Mouse (Mus musculus): ENCODE data around the gene Kif7. TPM values are rescaled to one million over a fixed set of nuclear protein-coding genes. Genes with fewer than 3 reads are reported as not detected.

Kif7 gene
- polyA plus RNA-seq, 1 experiment = 1.4 TPM

DNA sequence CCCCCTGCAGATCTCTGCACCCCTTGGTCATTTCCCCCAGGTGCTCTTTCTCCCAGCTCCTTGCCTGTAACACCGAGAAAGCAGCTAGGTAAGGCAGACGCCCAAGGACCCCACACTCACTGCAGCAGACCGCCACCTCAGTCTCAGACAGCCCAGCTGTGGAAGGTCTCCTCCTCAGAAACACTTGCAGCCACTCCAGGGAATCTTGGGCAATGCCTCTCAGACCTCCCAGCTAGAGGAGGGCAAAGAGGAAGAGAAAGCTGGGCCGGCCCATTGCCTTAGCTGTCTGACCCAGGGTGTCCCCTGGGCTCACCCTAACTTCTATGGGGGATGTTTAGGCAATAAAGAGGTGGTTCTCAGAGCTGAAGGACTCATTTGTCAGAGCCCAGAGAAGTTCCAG is 17.1 kb upstream of the Kif7 start, which contains the start of gene Plin1:
Gene Plin1, minus strand, starts transcription at position 282 of the 400 bp plus-strand sequence.
- Histone ChIP-seq H3K4me1 (ENCODE audit: control insufficient read depth, insufficient read depth, low read length) (no peaks in the 10 kb centered on the region), H3K27me3 (ENCODE audit: control insufficient read depth, insufficient read depth, low read length) (no peaks in the 10 kb centered on the region), H3K27ac (ENCODE audit: insufficient read depth, low read length) (no peak within 1 kb of the TSS), H3K4me3 (replicated peaks; ENCODE audit: insufficient read depth, low read depth, low read length) (no peak within 1 kb of the TSS)
- no peak for TF ChIP-seq POLR2A (IDR thresholded peaks at IDR 0.05; ENCODE audit: borderline replicate concordance, insufficient read depth, low read length)
- no peak for TF ChIP-seq CTCF (IDR thresholded peaks at IDR 0.05; ENCODE audit: borderline replicate concordance, insufficient read depth, low read depth, low read length)
- WGBS = 63% methylated on average over 4 of the region's 4 CpGs
- DNase-seq = no peak

DNA sequence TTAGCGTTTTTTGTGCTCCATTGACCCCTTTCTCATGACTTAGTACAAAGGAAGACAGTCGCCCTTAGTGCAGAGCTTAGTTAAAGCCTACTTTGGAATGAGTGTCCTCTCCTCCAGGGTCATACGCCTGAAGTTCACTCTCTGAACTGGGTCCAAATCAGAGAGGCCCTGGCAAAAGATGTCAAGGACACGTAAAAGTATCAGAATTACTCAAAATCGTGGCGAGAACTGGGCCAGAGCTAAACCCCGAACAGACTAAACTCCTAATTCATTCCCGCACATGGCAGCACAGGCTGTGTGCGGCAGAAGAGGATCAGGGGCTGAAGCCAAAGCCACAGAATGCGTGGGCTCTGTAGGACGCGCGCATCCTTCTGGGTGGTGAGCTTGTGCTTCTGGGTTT is 15.9 kb upstream of the Kif7 start:
- 76% methylated on average over 13 of the region's 13 CpGs for WGBS
- H3K27ac ChIP-seq (ENCODE audit: insufficient read depth, low read length) = no peak overlapping the region
- DNase-seq = no peak

DNA sequence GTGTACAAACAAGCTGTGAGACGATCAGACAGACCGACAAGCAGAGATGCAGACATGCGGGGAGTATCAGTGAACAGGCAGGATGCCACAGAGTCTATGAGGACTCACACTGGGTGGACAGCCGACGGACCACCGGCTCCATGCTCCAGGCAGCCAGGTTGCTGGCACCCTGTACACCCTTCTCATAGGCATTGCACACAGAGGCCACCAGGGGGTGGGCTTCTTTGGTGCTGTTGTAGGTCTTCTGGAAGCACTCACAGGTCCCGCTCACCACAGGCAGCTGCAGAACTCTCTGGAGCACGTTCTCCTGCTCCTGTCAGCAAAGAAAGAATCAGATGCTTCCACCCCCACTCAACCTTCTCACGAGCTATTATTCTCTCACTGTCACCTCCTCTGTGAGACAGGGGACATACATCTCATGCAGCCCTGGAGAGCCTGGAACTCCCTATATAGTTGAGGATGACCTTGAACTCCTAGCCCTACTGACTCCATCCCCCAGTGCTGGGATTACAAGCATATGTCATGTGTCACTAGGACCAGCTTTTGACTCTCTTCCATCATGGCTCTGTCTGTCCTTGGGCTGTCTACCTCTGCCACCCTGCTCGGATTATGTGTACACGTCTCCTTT is 14.3 kb upstream of the Kif7 start:
- no peak overlapping the region for H3K4me3 ChIP-seq (replicated peaks; ENCODE audit: insufficient read depth, low read depth, low read length)
- no peaks in the 10 kb centered on the region for H3K4me1 ChIP-seq (ENCODE audit: control insufficient read depth, insufficient read depth, low read length)
- TF ChIP-seq CTCF (IDR thresholded peaks at IDR 0.05; ENCODE audit: borderline replicate concordance, insufficient read depth, low read depth, low read length) (no peak), POLR2A (IDR thresholded peaks at IDR 0.05; ENCODE audit: borderline replicate concordance, insufficient read depth, low read length) (no peak)
- WGBS = 47% methylated on average over 11 of the region's 11 CpGs
- no peaks in the 10 kb centered on the region for H3K27me3 ChIP-seq (ENCODE audit: control insufficient read depth, insufficient read depth, low read length)
- DNase-seq = no peak
- no peak overlapping the region for H3K27ac ChIP-seq (ENCODE audit: insufficient read depth, low read length)

More for the DNA sequence above, 15.9 kb upstream of the Kif7 start:
- H3K27me3 ChIP-seq (ENCODE audit: control insufficient read depth, insufficient read depth, low read length) = no peaks in the 10 kb centered on the region
- no peak for TF ChIP-seq POLR2A (IDR thresholded peaks at IDR 0.05; ENCODE audit: borderline replicate concordance, insufficient read depth, low read length)
- TF ChIP-seq CTCF (IDR thresholded peaks at IDR 0.05; ENCODE audit: borderline replicate concordance, insufficient read depth, low read depth, low read length) = no peak
- no peaks in the 10 kb centered on the region for H3K4me1 ChIP-seq (ENCODE audit: control insufficient read depth, insufficient read depth, low read length)
- H3K4me3 ChIP-seq (replicated peaks; ENCODE audit: insufficient read depth, low read depth, low read length) = no peak overlapping the region

DNA sequence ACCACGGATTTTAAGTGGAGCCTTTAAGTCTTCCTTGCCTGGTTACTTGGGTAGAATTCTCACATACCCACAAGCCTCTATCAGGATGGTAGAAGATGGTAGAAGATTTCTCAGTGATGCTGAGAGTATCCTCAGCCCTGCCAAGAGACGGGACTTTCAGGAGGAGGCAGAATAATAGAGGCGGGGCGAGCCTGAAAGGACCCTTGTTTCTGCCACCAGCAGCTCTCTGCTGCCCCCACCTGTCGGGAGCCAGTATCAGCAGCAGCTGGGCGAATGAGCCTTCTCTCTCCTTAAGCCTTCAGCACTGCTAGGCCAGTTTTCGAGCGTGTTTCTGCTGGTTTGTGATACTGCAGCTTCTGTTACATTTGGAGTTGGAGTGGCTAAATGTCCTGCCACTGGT is 13.6 kb upstream of the Kif7 start:
- no peak overlapping the region for H3K4me3 ChIP-seq (replicated peaks; ENCODE audit: insufficient read depth, low read depth, low read length)
- peak; percentile 75 for TF ChIP-seq CTCF (IDR thresholded peaks at IDR 0.05; ENCODE audit: borderline replicate concordance, insufficient read depth, low read depth, low read length)
- no peak for TF ChIP-seq POLR2A (IDR thresholded peaks at IDR 0.05; ENCODE audit: borderline replicate concordance, insufficient read depth, low read length)
- H3K27me3 ChIP-seq (ENCODE audit: control insufficient read depth, insufficient read depth, low read length) = no peaks in the 10 kb centered on the region
- peak in 1 of 2 experiments; percentile 43 for DNase-seq
- H3K27ac ChIP-seq (ENCODE audit: insufficient read depth, low read length) = no peak overlapping the region
- 5% methylated on average over 8 of the region's 8 CpGs for WGBS
- H3K4me1 ChIP-seq (ENCODE audit: control insufficient read depth, insufficient read depth, low read length) = no peaks in the 10 kb centered on the region

DNA sequence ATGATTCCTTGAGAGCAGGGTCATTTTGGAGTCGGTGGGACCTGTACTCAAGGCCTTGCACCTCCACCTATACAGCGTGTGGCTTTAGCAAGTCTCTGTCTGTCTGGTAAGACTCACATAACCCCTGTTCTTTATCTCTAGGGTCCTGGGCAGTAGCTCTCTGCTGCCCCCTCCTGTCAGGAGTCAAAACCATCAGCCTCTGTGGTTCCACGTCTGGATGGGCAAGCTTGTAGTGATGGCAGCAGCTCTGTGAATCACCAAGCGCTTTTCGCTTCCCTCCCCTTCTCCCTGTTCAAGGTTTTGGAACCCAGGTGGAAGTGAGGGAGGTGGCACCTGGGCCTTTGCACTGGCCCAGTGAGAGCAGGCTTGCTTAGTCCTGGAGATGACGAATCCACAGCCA is 12.7 kb upstream of the Kif7 start:
- H3K4me3 ChIP-seq (replicated peaks; ENCODE audit: insufficient read depth, low read depth, low read length) = no peak overlapping the region
- peak; percentile 52 for TF ChIP-seq CTCF (IDR thresholded peaks at IDR 0.05; ENCODE audit: borderline replicate concordance, insufficient read depth, low read depth, low read length)
- no peak for TF ChIP-seq POLR2A (IDR thresholded peaks at IDR 0.05; ENCODE audit: borderline replicate concordance, insufficient read depth, low read length)

DNA sequence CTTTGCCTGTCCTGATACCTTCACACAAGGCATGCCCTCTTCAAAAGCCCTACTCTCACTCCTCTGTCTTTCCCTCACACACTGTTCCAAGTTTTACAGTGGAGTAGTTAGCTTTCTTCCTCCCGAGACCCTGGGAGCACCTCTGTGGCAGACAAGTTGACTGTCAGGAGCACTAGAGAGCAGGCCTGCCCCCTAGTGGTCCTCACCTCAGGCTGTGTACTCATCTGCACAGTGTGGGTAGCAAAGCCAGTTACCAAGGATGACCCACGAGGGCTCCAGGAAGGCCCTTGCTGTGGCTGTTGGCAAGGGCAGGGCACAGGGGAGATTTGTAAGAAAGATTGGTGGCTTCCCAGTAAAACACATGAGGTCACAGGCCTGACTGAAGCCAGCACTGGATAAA is 11.6 kb upstream of the Kif7 start:
- no peak overlapping the region for H3K4me3 ChIP-seq (replicated peaks; ENCODE audit: insufficient read depth, low read depth, low read length)
- no peaks in the 10 kb centered on the region for H3K4me1 ChIP-seq (ENCODE audit: control insufficient read depth, insufficient read depth, low read length)
- 8% methylated on average over 2 of the region's 2 CpGs for WGBS
- peak; percentile 22 to 28 for DNase-seq
- TF ChIP-seq POLR2A (IDR thresholded peaks at IDR 0.05; ENCODE audit: borderline replicate concordance, insufficient read depth, low read length) (no peak), CTCF (IDR thresholded peaks at IDR 0.05; ENCODE audit: borderline replicate concordance, insufficient read depth, low read depth, low read length) (peak; percentile 58)
- no peak overlapping the region for H3K27ac ChIP-seq (ENCODE audit: insufficient read depth, low read length)
- H3K27me3 ChIP-seq (ENCODE audit: control insufficient read depth, insufficient read depth, low read length) = no peaks in the 10 kb centered on the region

More for the DNA sequence above, 12.7 kb upstream of the Kif7 start:
- Histone ChIP-seq H3K27me3 (ENCODE audit: control insufficient read depth, insufficient read depth, low read length) (no peaks in the 10 kb centered on the region), H3K27ac (ENCODE audit: insufficient read depth, low read length) (no peak overlapping the region), H3K4me1 (ENCODE audit: control insufficient read depth, insufficient read depth, low read length) (no peaks in the 10 kb centered on the region)
- peak; percentile 25 to 31 for DNase-seq
- WGBS = 47% methylated on average over 6 of the region's 6 CpGs

DNA sequence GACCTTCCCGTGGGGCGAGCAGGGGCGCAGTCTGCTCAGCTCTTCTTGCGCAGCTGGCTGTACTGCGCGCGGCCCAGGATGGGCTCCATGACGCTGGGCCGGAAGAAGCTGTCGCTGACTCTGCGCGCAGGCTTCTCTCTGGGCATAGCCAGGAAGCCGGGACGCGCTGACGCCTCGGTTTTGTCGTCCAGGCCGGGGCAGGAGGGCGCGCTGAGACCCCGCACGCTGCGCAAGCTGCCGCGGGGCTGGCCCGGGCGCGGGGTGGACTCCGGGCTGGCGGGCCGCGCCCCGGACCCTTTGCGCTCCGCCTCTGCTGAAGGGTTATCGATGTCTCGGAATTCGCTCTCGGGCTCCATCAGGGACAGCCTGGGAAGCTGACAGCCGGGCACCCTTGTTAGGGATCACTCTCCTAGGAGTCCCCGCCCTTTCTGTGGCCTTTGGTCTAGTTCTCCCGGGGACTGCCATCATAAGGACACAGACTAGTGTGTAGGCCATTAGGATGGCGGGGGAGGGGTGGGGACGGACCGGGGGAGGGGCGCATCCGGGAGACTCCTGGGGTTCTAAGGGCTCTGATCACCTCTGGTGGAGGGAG is 6.0 kb upstream of the Kif7 start:
- Histone ChIP-seq H3K4me1 (ENCODE audit: control insufficient read depth, insufficient read depth, low read length) (no peaks in the 10 kb centered on the region), H3K27ac (ENCODE audit: insufficient read depth, low read length) (no peak overlapping the region), H3K4me3 (replicated peaks; ENCODE audit: insufficient read depth, low read depth, low read length) (no peak overlapping the region), H3K27me3 (ENCODE audit: control insufficient read depth, insufficient read depth, low read length) (no peaks in the 10 kb centered on the region)
- no peak for TF ChIP-seq POLR2A (IDR thresholded peaks at IDR 0.05; ENCODE audit: borderline replicate concordance, insufficient read depth, low read length)
- no peak for TF ChIP-seq CTCF (IDR thresholded peaks at IDR 0.05; ENCODE audit: borderline replicate concordance, insufficient read depth, low read depth, low read length)
- no peak for DNase-seq
- WGBS = under 1% methylated on average over 48 of the region's 48 CpGs

DNA sequence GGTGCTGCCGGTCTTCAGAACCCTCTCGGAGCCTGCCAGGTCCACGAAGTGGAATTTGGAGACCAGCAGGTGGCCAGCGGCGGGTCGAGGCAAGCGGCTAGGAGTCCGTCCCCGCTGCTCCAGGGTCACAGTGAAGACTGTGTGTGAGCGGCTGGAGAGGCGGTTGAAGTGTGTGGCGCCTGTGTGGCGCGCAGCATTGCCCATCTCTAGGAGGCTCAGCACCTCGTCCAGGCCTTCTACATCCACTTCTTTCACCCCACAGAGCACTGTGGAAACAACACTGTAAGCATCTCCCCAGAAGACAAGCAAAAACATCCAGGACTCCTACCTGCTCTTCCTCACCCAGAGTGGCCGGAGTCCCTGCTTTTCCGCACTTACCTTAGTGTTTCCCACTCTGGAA is 4.7 kb downstream of the Kif7 start:
- no peak for TF ChIP-seq CTCF (IDR thresholded peaks at IDR 0.05; ENCODE audit: borderline replicate concordance, insufficient read depth, low read depth, low read length)
- no peak for TF ChIP-seq POLR2A (IDR thresholded peaks at IDR 0.05; ENCODE audit: borderline replicate concordance, insufficient read depth, low read length)
- DNase-seq = peak in 1 of 2 experiments; percentile 39
- WGBS = 38% methylated on average over 17 of the region's 17 CpGs
- Histone ChIP-seq H3K27ac (ENCODE audit: insufficient read depth, low read length) (no peak overlapping the region), H3K27me3 (ENCODE audit: control insufficient read depth, insufficient read depth, low read length) (no peaks in the 10 kb centered on the region), H3K4me1 (ENCODE audit: control insufficient read depth, insufficient read depth, low read length) (no peaks in the 10 kb centered on the region), H3K4me3 (replicated peaks; ENCODE audit: insufficient read depth, low read depth, low read length) (peak overlapping the region; percentile 95)

All from cerebellum, adult 2 months (tissue).